Mouse (Mus musculus) embryonic facial prominence, embryonic 11.5 days (tissue): ENCODE measurements around the gene Gm21974. TPM values are rescaled to one million over a fixed set of nuclear protein-coding genes. Genes with fewer than 3 reads are reported as not detected.
"Not testable (repeated sequence)": the region's sequence is repeated elsewhere in the genome, so short reads cannot be mapped to it uniquely, and the experiment has no call there.

Source experiments
- ATAC-seq: fragments of 200-750 bp; cut with Nextera tagmentation; replicated peaks from 2 replicates; pipeline ENCODE4 v1.8.0; 2017; ENCODE audit warnings: low read depth; ENCODE audit not compliant: insufficient number of reproducible peaks, low FRiP score, low TSS enrichment
- DNase-seq: peaks from one replicate; pipeline ENCODE4 v3.0.0-alpha.2; 2015; ENCODE audit warnings: low spot score
- H3K27ac ChIP-seq: fragments of 300-500 bp; sonication (generic); replicated peaks from 2 replicates; pipeline ENCODE4 v1.5.1; 2014; ENCODE audit warnings: mild to moderate bottlenecking, low read depth, low read length, control low read depth
- H3K27me3 ChIP-seq: fragments of 300-500 bp; sonication (generic); 2 replicates; pipeline ENCODE4 v1.6.1; 2014; ENCODE audit warnings: mild to moderate bottlenecking, low read length, moderate library complexity, mixed read lengths; ENCODE audit not compliant: control insufficient read depth, insufficient read depth
- H3K36me3 ChIP-seq: fragments of 300-500 bp; sonication (generic); replicated peaks from 2 replicates; pipeline ENCODE4 v1.6.1; 2014; ENCODE audit warnings: low read depth, mild to moderate bottlenecking, low read length, moderate library complexity, mixed read lengths; ENCODE audit not compliant: control insufficient read depth, insufficient read depth
- H3K4me1 ChIP-seq: fragments of 300-500 bp; sonication (generic); 2 replicates; pipeline ENCODE4 v1.6.1; 2014; ENCODE audit warnings: low read length, mixed read lengths; ENCODE audit not compliant: control insufficient read depth, insufficient read depth
- H3K4me2 ChIP-seq: fragments of 300-500 bp; sonication (generic); 2 replicates; pipeline ENCODE4 v1.6.1; 2014; ENCODE audit warnings: low read depth, mild to moderate bottlenecking, control low read depth, low read length, moderate library complexity
- H3K4me3 ChIP-seq: fragments of 300-500 bp; sonication (generic); 2 replicates; pipeline ENCODE4 v1.5.1; 2014; ENCODE audit warnings: low read depth, low read length, control low read depth
- H3K9ac ChIP-seq: fragments of 300-500 bp; sonication (generic); replicated peaks from 2 replicates; pipeline ENCODE4 v1.6.1; 2014; ENCODE audit warnings: mild to moderate bottlenecking, control low read depth, low read length
- H3K9me3 ChIP-seq: fragments of 300-500 bp; sonication (generic); replicated peaks from 2 replicates; pipeline ENCODE4 v1.6.1; 2016; ENCODE audit warnings: mild to moderate bottlenecking, low read length, inconsistent platforms, mixed read lengths; ENCODE audit not compliant: control insufficient read depth
- WGBS: fragments of 180-500 bp; shearing (Covaris S2); extraction: QIAGEN DNeasy Blood & Tissue Kit; methylation state at CpG from one replicate; pipeline ENCODE4 v1.1.7; 2014; 5-methylcytosine and 5-hydroxymethylcytosine counted together
- polyA plus RNA-seq: library from polyadenylated mRNA; unstranded; fragments of >200 nt; fragmentation: Nextera tagmentation; extraction: Ambion mirVana; gene quantifications from 2 replicates; pipeline ENCODE4 v1.2.1, GENCODE M21; 2014

Gene Gm21974
- polyA plus RNA-seq, 1 experiment from 2014 or later: not detected

- H3K4me1 ChIP-seq: no peaks in the 10 kb centered on the region
- H3K9ac ChIP-seq: no peak overlapping the region
- no peak overlapping the region for H3K27ac ChIP-seq
- H3K9me3 ChIP-seq: no peaks in the 10 kb centered on the region
- DNase-seq (no peak), ATAC-seq (no peak)
- no peak overlapping the region for H3K4me2 ChIP-seq
- no peak overlapping the region for H3K4me3 ChIP-seq
- H3K36me3 ChIP-seq: no peaks in the 10 kb centered on the region
- no peaks in the 10 kb centered on the region for H3K27me3 ChIP-seq
- 40% methylated on average over 10 of the region's 10 CpGs for WGBS
These were observed 3.1 kb upstream of the Gm21974 start for GRCm38 (mm10) chr7:127898179-127898956.

- Histone ChIP-seq H3K4me1 (no peaks in the 10 kb centered on the region), H3K27ac (no peak overlapping the region), H3K9ac (no peak overlapping the region), H3K36me3 (no peaks in the 10 kb centered on the region), H3K9me3 (no peaks in the 10 kb centered on the region), H3K4me2 (no peak overlapping the region), H3K27me3 (no peaks in the 10 kb centered on the region), H3K4me3 (no peak overlapping the region)
- ATAC-seq: no peak
- WGBS: 89% methylated on average over 7 of the region's 7 CpGs
- no peak for DNase-seq
These were observed 2.3 kb upstream of the Gm21974 start for GRCm38 (mm10) chr7:127897542-127897941.

GRCm38 (mm10) chr7:127896384-127896783 lies 1.1 kb upstream of the Gm21974 start:
- no peaks in the 10 kb centered on the region for H3K27me3 ChIP-seq
- H3K4me1 ChIP-seq: no peaks in the 10 kb centered on the region
- WGBS: 57% methylated on average over 13 of the region's 13 CpGs
- H3K9ac ChIP-seq: no peak overlapping the region
- no peak overlapping the region for H3K4me2 ChIP-seq
- no peaks in the 10 kb centered on the region for H3K9me3 ChIP-seq
- ATAC-seq: no peak
- H3K4me3 ChIP-seq: no peak overlapping the region
- peak; percentile 61 for DNase-seq
- H3K36me3 ChIP-seq: no peaks in the 10 kb centered on the region
- no peak overlapping the region for H3K27ac ChIP-seq

- not testable (repeated sequence) for H3K36me3 ChIP-seq, H3K27me3 ChIP-seq, H3K4me1 ChIP-seq, DNase-seq, ATAC-seq, H3K9ac ChIP-seq, H3K9me3 ChIP-seq, H3K4me2 ChIP-seq, H3K27ac ChIP-seq
- peak overlapping the region; percentile 56; the same call in 1 of the 2 replicates for H3K4me3 ChIP-seq
- WGBS: 70% methylated on average over 7 of the region's 7 CpGs
These were observed 637 bp upstream of the Gm21974 start for GRCm38 (mm10) chr7:127895891-127896290.

- no peak overlapping the region for H3K9ac ChIP-seq
- 84% methylated on average over 5 of the region's 5 CpGs for WGBS
- no peaks in the 10 kb centered on the region for H3K9me3 ChIP-seq
These were observed 774 bp downstream of the Gm21974 start for GRCm38 (mm10) chr7:127894480-127894879.

GRCm38 (mm10) chr7:127890798-127891197 lies 4.5 kb downstream of the Gm21974 start, which contains the start of gene Prss53:
Gene Prss53 (minus strand): TSS chr7:127890970.
- H3K9ac ChIP-seq: no peak within 1 kb of the TSS
- H3K4me3 ChIP-seq: no peak within 1 kb of the TSS
- no peaks in the 10 kb centered on the region for H3K4me1 ChIP-seq
- peaks cover 8% of the 10 kb centered on the region for H3K36me3 ChIP-seq
- H3K4me2 ChIP-seq: no peak within 1 kb of the TSS
- ATAC-seq (no peak), DNase-seq (no peak)
- no peak within 1 kb of the TSS for H3K27ac ChIP-seq
- no peaks in the 10 kb centered on the region for H3K9me3 ChIP-seq
- H3K27me3 ChIP-seq: no peaks in the 10 kb centered on the region
- WGBS: 33% methylated on average over 4 of the region's 4 CpGs

More at GRCm38 (mm10) chr7:127894480-127894879, 774 bp downstream of the Gm21974 start:
- Histone ChIP-seq H3K4me3 (peak overlapping the region; percentile 56), H3K36me3 (no peaks in the 10 kb centered on the region), H3K27me3 (no peaks in the 10 kb centered on the region), H3K4me1 (no peaks in the 10 kb centered on the region), H3K4me2 (peak overlapping the region; percentile 76), H3K27ac (no peak overlapping the region)
- DNase-seq (no peak), ATAC-seq (no peak)

- no peaks in the 10 kb centered on the region for H3K4me1 ChIP-seq
- ATAC-seq (no peak), DNase-seq (no peak)
- no peak overlapping the region for H3K4me2 ChIP-seq
- H3K9me3 ChIP-seq: no peaks in the 10 kb centered on the region
- WGBS: 83% methylated on average over 3 of the region's 3 CpGs
- no peak overlapping the region for H3K4me3 ChIP-seq
- H3K27ac ChIP-seq: no peak overlapping the region
- H3K36me3 ChIP-seq: peaks cover 11% of the 10 kb centered on the region
- no peak overlapping the region for H3K9ac ChIP-seq
- H3K27me3 ChIP-seq: no peaks in the 10 kb centered on the region
These were observed 6.4 kb downstream of the Gm21974 start for GRCm38 (mm10) chr7:127888821-127889220.

GRCm38 (mm10) chr7:127887781-127888180 lies 7.5 kb downstream of the Gm21974 start:
- ATAC-seq (no peak), DNase-seq (no peak)
- no peak overlapping the region for H3K27ac ChIP-seq
- H3K4me3 ChIP-seq: no peak overlapping the region
- H3K27me3 ChIP-seq: no peaks in the 10 kb centered on the region
- no peaks in the 10 kb centered on the region for H3K4me1 ChIP-seq
- peaks cover 15% of the 10 kb centered on the region for H3K36me3 ChIP-seq
- H3K9me3 ChIP-seq: no peaks in the 10 kb centered on the region
- 83% methylated on average over 3 of the region's 3 CpGs for WGBS
- no peak overlapping the region for H3K4me2 ChIP-seq
- H3K9ac ChIP-seq: no peak overlapping the region
